Mouse (Mus musculus) E14TG2a.4 (cell line): ENCODE data around the gene Trim3.

Source experiments
- CTCF ChIP-seq: conservative IDR thresholded peaks from 2 replicates; pipeline ENCODE4 v1.5.1; 2014; ENCODE audit warnings: low read length
- POU5F1 ChIP-seq: IDR thresholded peaks from 2 replicates; pipeline ENCODE4 v1.6.1; 2014; ENCODE audit warnings: low read length, borderline replicate concordance

GRCm38 (mm10) chr7:105638776-105639175, 5.4 kb upstream of the Trim3 start:
- no peak for TF ChIP-seq CTCF
- no peak for TF ChIP-seq POU5F1
